Mouse (Mus musculus): ENCODE results near the gene Tkt.

DNA sequence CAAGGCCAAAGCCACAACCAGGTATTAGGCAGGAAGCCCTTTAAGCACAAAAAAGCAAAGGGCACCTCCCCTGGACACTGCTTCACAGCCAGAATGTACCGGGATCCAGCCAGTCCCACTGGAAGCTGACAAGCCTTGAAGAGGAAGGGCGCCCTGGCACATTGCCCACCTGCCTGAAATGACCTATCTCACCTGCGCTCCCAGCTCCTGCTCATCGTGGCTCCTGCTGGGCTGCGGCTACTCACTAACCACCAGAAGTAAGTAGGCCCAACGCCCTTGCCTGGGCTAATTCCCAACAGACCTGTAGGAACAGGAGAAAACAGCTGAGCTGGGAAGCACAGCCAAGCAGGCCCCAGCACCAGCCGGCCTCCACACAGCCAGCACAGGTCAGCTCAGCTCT is 74.0 kb downstream of the Tkt start:
- TF ChIP-seq EP300 (IDR thresholded peaks at IDR 0.05; ENCODE audit: insufficient read depth, low read depth, low read length) = no peak
- no peak for TF ChIP-seq CTCF (IDR thresholded peaks at IDR 0.05; ENCODE audit: low read depth, low read length)
- no peak for TF ChIP-seq POLR2A (IDR thresholded peaks at IDR 0.05; ENCODE audit: insufficient read depth, low read length)
